Mouse (Mus musculus) midbrain, embryonic 13.5 days (tissue): ENCODE data around the gene Prcd. TPM values are rescaled to one million over a fixed set of nuclear protein-coding genes. Genes with fewer than 3 reads are reported as not detected.
"Not testable (repeated sequence)": the region's sequence is repeated elsewhere in the genome, so short reads cannot be mapped to it uniquely, and the experiment has no call there.

Experiments
- ATAC-seq: fragments of 200-750 bp; cut with Nextera tagmentation; 2 replicates; pipeline ENCODE4 v1.8.0; 2017; ENCODE audit warnings: mild to moderate bottlenecking, moderate TSS enrichment, moderate library complexity
- H3K27ac ChIP-seq: fragments of 300-500 bp; sonication (generic); 2 replicates; pipeline ENCODE4 v1.5.1; 2015; ENCODE audit warnings: inconsistent platforms, mild to moderate bottlenecking, moderate library complexity
- H3K27me3 ChIP-seq: fragments of 300-500 bp; sonication (generic); 2 replicates; pipeline ENCODE4 v1.6.1; 2015; ENCODE audit warnings: mild to moderate bottlenecking, inconsistent platforms
- H3K36me3 ChIP-seq: fragments of 300-500 bp; sonication (generic); 2 replicates; pipeline ENCODE4 v1.6.1; 2015; ENCODE audit warnings: mild to moderate bottlenecking, inconsistent platforms
- H3K4me1 ChIP-seq: fragments of 300-500 bp; sonication (generic); replicated peaks from 2 replicates; pipeline ENCODE4 v1.6.1; 2015; ENCODE audit warnings: inconsistent platforms
- H3K4me2 ChIP-seq: fragments of 300-500 bp; sonication (generic); replicated peaks from 2 replicates; pipeline ENCODE4 v1.6.1; 2015; ENCODE audit warnings: moderate library complexity, mild to moderate bottlenecking, inconsistent platforms
- H3K4me3 ChIP-seq: fragments of 300-500 bp; sonication (generic); replicated peaks from 2 replicates; pipeline ENCODE4 v1.5.1; 2015; ENCODE audit warnings: mild to moderate bottlenecking, inconsistent platforms
- H3K9ac ChIP-seq: fragments of 300-500 bp; sonication (generic); replicated peaks from 2 replicates; pipeline ENCODE4 v1.6.1; 2015; ENCODE audit warnings: mild to moderate bottlenecking, inconsistent platforms
- H3K9me3 ChIP-seq: fragments of 300-500 bp; sonication (generic); 2 replicates; pipeline ENCODE4 v1.6.1; 2016; ENCODE audit warnings: mild to moderate bottlenecking, inconsistent platforms
- WGBS: fragments of 180-500 bp; shearing (Covaris S2); methylation state at CpG from one replicate; pipeline ENCODE4 v1.1.7; 2015; 5-methylcytosine and 5-hydroxymethylcytosine counted together
- polyA plus RNA-seq: library from polyadenylated mRNA; unstranded; fragments of >200 nt; fragmentation: Nextera tagmentation; extraction: Ambion mirVana; gene quantifications from 2 replicates; pipeline ENCODE4 v1.2.1, GENCODE M21; 2015

The Prcd gene
- polyA plus RNA-seq, 1 experiment from 2014 or later, result 1.2 TPM

DNA sequence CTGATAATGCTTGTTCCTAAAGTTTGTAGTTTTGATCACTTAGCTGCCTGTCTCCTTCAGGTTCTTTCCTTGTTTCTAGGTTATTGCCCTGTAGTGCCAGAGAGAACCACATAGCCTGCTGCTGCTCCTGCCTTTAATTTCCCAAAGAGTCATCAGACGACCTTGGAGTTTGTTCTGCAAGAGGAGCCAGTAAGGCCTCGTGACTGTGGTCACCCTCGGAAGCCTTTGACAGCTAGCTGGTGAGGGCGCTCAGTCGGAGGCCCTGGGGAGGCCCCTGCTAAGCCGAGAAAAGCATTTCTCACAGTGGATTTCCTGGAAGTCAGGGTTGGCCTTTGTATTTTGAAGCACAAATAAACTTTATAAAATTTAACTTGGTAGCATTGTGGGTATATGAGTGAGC, 22.1 kb downstream of the Prcd start:
- not testable (repeated sequence) for H3K4me2 ChIP-seq, ATAC-seq, H3K4me3 ChIP-seq, H3K9me3 ChIP-seq, H3K27ac ChIP-seq, H3K9ac ChIP-seq, H3K27me3 ChIP-seq
- Histone ChIP-seq H3K36me3 (peaks cover 67% of the 10 kb centered on the region), H3K4me1 (peaks cover 28% of the 10 kb centered on the region)
- WGBS, result 79% methylated on average over 6 of the region's 6 CpGs

DNA sequence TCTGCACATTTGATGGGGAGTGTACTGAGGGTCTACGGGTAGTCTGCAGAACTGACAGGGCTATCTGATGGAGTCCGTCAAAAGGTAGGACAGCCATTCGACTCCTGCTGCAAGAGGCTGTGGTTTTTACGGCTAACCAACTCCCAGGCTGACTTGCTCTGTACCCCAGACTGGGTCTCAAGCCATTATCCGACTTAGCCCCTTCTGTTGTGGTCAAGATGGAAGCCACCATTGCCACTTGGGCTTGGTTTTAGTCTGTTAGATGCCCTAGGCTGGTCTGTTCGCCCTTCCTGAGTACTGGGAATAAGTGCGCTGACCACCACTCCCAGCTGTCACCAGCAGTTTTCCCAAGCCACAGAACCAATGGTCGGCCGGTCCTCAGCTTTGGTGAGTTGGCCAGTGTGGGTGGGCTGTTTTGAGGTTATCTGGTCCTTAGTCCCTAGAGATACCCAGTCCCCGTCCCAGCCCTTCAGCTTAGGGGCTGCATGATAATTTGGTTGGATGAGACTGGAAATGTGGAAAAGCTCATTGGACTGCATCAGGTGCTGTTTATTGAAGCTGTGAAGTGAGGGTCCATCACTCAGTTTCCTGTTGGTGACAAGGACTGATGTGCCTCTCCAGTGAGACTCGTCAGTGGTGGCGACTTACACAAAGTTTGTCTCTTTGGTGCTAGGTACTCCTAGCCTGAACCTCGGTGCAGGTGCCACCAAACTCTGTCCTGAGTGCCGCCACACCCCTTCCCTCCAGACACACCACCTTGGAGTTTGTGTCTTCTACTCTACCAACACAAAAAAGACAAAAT, 23.0 kb downstream of the Prcd start:
- 92% methylated on average over 14 of the region's 14 CpGs for WGBS
- Histone ChIP-seq H3K9me3 (no peaks in the 10 kb centered on the region), H3K4me3 (no peak overlapping the region), H3K4me1 (peaks cover 19% of the 10 kb centered on the region), H3K27ac (no peak overlapping the region), H3K27me3 (no peaks in the 10 kb centered on the region), H3K36me3 (peaks cover 73% of the 10 kb centered on the region), H3K4me2 (no peak overlapping the region), H3K9ac (no peak overlapping the region)
- no peak for ATAC-seq

DNA sequence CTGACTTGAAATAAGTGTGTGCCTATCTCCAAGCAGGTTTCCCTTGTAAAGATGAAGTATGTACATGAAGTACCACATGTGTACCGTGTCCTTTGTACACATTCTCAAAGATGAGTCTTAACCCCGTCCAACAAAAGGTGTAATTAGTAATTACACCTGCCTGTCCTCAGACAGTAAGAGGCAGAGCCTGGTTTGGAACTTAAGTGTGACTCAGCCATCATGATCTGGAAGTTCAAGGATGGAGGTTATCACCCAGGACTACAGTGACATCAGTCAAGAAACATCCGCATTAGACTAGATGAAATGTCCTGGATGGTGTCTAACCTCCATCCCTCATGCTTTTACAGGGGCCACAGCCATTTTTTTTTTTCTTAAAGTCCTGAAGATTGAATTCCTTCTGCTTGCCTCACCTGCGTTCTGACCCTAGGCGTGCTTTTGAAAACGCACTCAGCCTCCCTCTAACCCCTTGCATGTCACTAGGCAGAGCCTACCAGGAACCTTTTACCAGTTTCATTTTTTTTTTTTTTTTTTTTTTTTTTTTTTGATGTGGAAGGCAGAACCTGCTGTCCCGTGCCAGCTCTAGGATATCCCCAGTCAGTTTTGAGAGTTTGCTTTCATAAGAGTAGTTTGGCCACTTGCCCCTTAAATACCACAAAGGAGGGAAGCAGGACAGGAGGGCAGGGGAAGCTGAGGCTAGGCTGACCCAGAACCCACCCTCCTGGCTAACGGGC, 24.5 kb downstream of the Prcd start:
- Histone ChIP-seq H3K9ac (no peak overlapping the region), H3K4me2 (no peak overlapping the region), H3K4me1 (peaks cover 10% of the 10 kb centered on the region), H3K36me3 (peaks cover 87% of the 10 kb centered on the region), H3K27ac (no peak overlapping the region), H3K9me3 (no peaks in the 10 kb centered on the region), H3K27me3 (no peaks in the 10 kb centered on the region), H3K4me3 (no peak overlapping the region)
- ATAC-seq, result no peak
- 95% methylated on average over 8 of the region's 8 CpGs for WGBS

DNA sequence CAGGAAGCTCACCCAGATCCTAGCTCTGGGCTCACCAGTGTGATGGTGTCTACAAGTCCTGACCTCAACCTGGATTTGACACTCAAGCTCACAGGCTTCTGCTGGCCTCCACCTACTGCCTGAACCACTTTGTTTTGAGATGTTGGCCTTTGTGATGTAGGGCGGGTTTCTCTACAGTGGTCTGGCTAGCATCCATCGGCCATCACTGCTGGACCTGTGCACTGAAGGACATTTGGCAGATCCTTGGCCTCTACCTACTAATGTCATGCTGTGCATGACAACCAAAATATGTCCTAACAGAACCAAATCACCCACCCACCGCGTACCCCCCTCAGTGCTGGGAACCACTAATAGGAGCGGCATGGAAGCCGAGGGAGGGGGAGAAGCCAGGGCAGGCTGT, 25.8 kb downstream of the Prcd start:
- 92% methylated on average over 6 of the region's 6 CpGs for WGBS
- H3K27me3 ChIP-seq, result no peaks in the 10 kb centered on the region
- H3K9ac ChIP-seq, result no peak overlapping the region
- no peak overlapping the region for H3K4me2 ChIP-seq
- no peak for ATAC-seq
- no peak overlapping the region for H3K27ac ChIP-seq
- no peaks in the 10 kb centered on the region for H3K9me3 ChIP-seq
- peaks cover 82% of the 10 kb centered on the region for H3K36me3 ChIP-seq
- H3K4me1 ChIP-seq, result no peaks in the 10 kb centered on the region
- H3K4me3 ChIP-seq, result no peak overlapping the region

DNA sequence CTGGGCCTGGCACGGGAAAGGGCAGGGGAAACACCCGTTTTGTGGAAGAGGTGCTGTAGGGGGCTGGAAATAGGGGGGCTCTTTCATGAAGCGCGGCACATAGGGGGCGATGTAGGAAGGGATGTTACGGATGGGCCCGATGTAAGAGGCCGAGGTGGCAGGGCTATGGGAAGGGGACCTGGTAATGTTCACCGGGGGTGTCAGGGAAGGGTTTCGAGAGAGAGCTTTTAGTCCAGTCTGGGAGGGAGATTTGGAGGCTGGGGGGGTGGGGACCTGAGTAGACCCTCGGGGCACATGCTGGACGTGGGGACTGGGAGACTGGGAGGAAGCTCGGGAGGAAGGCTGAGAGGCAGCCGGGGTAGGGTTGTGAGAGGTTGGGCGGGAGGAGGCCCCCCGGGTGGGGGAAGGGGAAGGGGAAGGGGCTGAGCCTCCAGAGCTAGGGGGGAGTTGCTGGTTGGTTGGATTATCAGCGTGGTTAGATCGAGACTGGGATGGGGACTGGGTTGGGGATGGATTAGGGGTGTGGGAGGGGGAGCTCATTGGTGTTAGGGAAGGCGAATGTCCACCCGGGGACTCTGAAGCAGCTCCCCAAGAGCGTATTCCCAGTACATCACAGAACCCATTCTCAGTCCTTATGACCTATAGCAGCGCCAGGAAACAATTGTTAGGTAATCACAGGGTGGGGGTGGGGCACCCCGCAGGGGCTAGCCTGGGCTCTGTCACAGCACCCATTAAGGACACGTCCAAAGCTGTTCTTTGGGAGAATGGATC, 27.2 kb downstream of the Prcd start:
- H3K4me3 ChIP-seq, result no peak overlapping the region
- H3K9ac ChIP-seq, result no peak overlapping the region
- no peaks in the 10 kb centered on the region for H3K9me3 ChIP-seq
- H3K4me1 ChIP-seq, result no peaks in the 10 kb centered on the region
- no peak overlapping the region for H3K4me2 ChIP-seq
- no peak overlapping the region for H3K27ac ChIP-seq
- no peaks in the 10 kb centered on the region for H3K27me3 ChIP-seq
- peaks cover 80% of the 10 kb centered on the region for H3K36me3 ChIP-seq
- WGBS, result 82% methylated on average over 24 of the region's 24 CpGs
- no peak for ATAC-seq

DNA sequence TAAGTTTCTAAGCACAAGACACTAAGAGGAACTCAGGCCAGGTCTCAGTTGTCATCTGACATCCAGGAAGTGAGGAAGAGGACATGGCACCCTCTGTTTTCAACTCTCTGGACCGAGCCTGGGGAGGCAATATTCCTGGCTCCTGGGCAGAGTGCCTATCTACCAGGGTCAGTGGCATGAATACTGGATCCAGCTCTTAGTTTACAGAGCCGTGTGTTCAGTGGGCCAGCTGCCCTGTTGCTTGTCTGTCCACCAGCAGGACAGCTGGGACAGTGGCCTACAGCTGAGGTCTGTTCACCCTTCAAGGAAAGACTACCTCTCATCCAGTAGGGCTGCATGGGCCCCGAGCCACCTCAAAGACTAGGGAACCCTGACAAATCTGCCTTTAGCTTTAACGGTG, 27.8 kb downstream of the Prcd start:
- no peaks in the 10 kb centered on the region for H3K4me1 ChIP-seq
- no peak overlapping the region for H3K27ac ChIP-seq
- no peak overlapping the region for H3K4me2 ChIP-seq
- WGBS, result 89% methylated on average over 4 of the region's 4 CpGs
- no peak overlapping the region for H3K9ac ChIP-seq
- H3K27me3 ChIP-seq, result no peaks in the 10 kb centered on the region
- peaks cover 79% of the 10 kb centered on the region for H3K36me3 ChIP-seq
- H3K4me3 ChIP-seq, result no peak overlapping the region
- H3K9me3 ChIP-seq, result no peaks in the 10 kb centered on the region
- no peak for ATAC-seq

DNA sequence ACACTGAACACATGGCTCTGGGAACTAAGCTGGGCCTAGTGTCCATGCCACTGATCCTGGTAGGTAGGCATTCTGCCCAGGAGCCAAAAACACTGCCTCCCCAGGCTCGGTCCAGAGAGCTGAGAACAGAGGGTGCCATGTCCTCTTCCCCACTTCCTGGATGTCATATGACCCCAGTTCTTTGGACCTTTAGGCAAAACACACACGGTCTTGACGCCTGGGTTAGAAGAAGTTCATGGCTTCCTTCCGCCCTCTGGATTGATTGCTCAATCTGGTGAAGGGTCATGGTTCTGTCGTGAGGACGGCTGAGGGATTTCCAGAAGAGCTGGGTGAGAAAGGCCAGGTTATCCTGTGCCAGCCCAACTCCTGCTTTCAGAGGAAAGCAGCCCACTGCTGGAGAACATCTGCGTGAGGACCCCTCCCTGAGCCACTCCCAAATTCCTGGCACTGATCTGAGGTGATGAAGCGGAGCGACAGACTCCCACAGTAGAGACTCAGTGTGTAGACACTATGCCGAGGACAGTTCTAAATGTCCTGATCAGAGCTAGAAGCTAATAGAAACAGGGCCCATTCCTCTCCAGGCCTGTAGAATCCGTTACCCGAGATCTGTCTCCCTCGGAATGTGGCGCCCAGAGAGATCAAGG, 29.3 kb downstream of the Prcd start:
- Histone ChIP-seq H3K9me3 (no peaks in the 10 kb centered on the region), H3K4me3 (no peak overlapping the region), H3K27me3 (no peaks in the 10 kb centered on the region), H3K36me3 (peaks cover 64% of the 10 kb centered on the region), H3K4me1 (no peaks in the 10 kb centered on the region), H3K27ac (no peak overlapping the region), H3K4me2 (no peak overlapping the region), H3K9ac (no peak overlapping the region)
- 84% methylated on average over 14 of the region's 14 CpGs for WGBS
- ATAC-seq, result no peak

DNA sequence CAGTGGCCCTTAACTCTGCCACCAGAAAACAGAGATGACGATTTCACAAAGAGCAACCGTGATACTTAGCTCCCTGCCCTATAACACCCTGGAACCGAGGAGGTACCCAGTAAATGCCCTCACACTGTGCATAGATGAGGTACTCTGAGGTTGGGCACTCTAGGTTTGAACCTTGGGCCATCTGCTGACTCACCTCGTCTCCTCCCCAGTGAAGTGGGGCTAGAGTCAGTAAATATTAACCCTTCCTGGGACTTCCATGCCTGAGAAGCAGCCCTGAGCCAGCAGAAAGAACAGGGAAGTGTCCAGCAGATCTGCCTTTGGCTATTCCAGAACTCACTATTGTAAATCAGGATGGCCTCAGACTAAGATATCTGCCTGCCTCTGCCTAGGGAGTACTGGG, 30.4 kb downstream of the Prcd start:
- no peak overlapping the region for H3K27ac ChIP-seq
- no peaks in the 10 kb centered on the region for H3K9me3 ChIP-seq
- no peak for ATAC-seq
- H3K4me2 ChIP-seq, result no peak overlapping the region
- no peaks in the 10 kb centered on the region for H3K4me1 ChIP-seq
- 87% methylated on average over 4 of the region's 4 CpGs for WGBS
- no peak overlapping the region for H3K4me3 ChIP-seq
- H3K9ac ChIP-seq, result no peak overlapping the region
- H3K36me3 ChIP-seq, result peaks cover 55% of the 10 kb centered on the region
- H3K27me3 ChIP-seq, result no peaks in the 10 kb centered on the region

DNA sequence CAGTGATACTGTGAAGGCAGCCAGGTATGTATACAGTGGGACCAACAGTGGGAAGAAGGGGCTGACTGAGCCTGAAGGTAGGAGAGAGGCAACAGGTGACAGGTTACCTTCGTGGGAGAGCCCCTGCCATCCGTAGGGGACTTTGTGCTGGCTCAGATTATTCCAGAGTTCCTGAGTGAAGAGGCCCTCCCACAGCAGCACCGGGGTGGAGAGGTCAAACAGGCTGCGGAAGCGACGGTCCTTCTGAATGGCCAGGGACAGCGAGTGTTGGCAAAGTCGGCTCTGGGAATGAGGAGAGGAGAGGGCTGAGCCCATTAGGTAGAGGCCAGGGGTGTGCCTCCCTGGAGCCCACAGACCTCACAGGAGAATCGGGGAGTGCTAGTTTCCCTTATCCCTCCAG, 32.4 kb downstream of the Prcd start:
- H3K36me3 ChIP-seq, result peaks cover 45% of the 10 kb centered on the region
- no peak overlapping the region for H3K4me3 ChIP-seq
- H3K4me1 ChIP-seq, result no peaks in the 10 kb centered on the region
- WGBS, result 78% methylated on average over 9 of the region's 9 CpGs
- ATAC-seq, result no peak
- H3K27me3 ChIP-seq, result no peaks in the 10 kb centered on the region
- no peak overlapping the region for H3K27ac ChIP-seq
- H3K9ac ChIP-seq, result no peak overlapping the region
- no peaks in the 10 kb centered on the region for H3K9me3 ChIP-seq
- no peak overlapping the region for H3K4me2 ChIP-seq

DNA sequence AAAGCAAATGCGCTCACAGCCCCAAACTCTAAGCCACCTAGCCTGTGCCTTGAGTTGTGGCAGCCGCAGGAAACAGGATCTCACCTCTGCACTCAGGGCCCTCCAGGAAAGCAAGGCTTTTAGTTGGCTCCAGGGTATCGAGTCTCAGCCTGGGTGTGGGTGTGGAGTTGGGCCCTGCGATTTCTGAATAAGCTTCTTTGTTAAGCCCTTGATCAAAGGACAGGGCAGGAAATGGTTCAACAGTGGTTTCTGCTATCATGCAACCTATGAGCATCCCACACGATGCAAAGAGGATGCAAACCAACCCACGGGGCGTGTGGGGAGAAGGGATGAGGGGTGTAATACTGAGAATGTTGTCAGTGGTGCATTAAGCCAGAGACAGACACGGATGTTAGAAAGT, 34.6 kb downstream of the Prcd start:
- Histone ChIP-seq H3K27me3 (peaks cover 4% of the 10 kb centered on the region), H3K9ac (no peak overlapping the region), H3K27ac (no peak overlapping the region), H3K4me1 (no peaks in the 10 kb centered on the region), H3K4me3 (no peak overlapping the region), H3K4me2 (no peak overlapping the region), H3K9me3 (no peaks in the 10 kb centered on the region), H3K36me3 (peaks cover 24% of the 10 kb centered on the region)
- no peak for ATAC-seq
- WGBS, result 80% methylated on average over 8 of the region's 8 CpGs

DNA sequence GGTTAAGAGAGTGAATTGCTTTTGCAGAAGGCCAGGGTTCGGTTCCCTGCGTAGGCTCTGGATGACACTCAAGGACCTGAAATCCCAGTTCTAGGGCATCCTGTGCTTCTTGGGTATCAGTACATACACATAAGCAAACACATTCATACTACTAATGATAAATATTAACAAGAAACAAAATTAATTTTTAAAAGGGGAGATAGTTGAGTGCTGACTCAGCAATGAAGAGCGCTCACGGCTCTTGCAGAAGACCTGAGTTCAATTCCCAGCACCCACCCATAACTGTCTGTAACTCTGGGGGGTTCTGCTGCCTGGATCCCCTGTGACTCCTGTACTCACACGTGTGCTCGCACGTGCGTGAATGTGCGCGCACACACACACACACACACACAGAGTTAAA, 36.3 kb downstream of the Prcd start:
- peaks cover 13% of the 10 kb centered on the region for H3K36me3 ChIP-seq
- no peak overlapping the region for H3K27ac ChIP-seq
- no peak overlapping the region for H3K9ac ChIP-seq
- peaks cover 19% of the 10 kb centered on the region for H3K27me3 ChIP-seq
- WGBS, result 96% methylated on average over 10 of the region's 10 CpGs
- peaks cover 9% of the 10 kb centered on the region for H3K4me1 ChIP-seq
- no peak for ATAC-seq
- H3K9me3 ChIP-seq, result no peaks in the 10 kb centered on the region
- H3K4me3 ChIP-seq, result no peak overlapping the region
- no peak overlapping the region for H3K4me2 ChIP-seq
